Mouse (Mus musculus) thymus, postnatal 14 days (tissue): ENCODE results near the gene Map4k3.
"Not testable (repeated sequence)": the region's sequence is repeated elsewhere in the genome, so short reads cannot be mapped to it uniquely, and the experiment has no call there.

ENCODE experiments used
- DNase-seq: peaks from one replicate; pipeline ENCODE4 v3.0.0; 2021

Map4k3 gene

DNA sequence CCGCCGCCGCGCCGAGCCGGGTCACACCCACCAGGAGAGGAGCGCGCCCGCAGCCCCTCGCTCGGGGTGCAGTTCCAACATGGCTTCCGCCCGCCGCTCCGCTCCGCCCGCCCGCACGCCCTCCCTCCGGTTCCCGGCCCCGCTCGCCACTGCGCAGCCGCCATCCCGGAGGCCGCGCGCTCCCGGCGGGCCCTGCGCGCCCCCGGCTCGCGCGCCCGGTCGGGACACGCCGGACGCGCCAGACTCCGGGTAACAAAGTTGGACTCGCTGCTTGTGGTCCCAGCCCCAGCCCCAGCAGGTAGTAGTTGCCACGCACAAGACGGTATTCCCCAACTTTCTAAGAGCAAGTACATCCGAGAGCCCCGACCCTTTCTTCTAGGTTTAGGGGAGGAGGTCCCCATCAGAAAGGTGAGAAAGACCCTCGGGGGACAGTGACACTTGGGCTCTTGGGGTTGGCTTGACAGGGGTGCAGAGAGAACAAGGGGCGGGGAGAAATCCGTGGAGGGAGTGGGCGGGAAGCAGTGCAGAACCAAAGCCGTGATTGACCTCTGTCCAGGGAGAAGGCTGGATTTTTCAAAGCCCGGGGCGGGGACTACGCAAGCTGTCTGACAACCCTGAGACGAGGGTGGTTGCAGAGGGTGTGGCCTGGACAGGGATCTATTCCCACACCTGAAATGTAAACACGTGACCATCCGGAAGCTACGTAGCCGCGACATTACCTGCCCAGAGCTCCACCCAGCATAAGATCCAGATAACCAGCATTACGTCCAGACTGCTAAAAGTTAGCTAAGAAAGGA lies at the start of gene Map4k3:
Map4k3 (minus strand) TSS at position 424 of the 797 bp plus-strand sequence.
- DNase-seq, result peak; percentile 90

DNA sequence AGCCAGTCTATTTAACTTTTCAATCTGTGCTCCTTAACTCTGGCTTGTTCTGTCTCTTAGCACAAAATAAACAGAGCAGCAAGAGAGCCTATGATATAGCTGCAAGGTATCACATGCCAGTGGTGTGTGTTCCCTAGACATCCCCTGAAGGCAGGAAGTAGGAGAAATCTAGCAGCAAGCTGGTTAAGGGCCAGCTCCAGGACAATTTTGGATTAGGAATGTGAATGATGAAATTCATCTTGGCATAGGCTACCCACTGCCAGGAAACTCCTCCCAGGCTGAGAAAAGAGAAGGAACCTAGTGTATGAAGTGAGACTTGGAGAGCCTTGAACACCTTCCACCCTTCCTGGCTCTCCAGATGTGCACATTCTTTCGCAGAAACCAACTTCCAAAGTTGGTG lies 49.3 kb upstream of the Map4k3 start:
- no peak for DNase-seq

DNA sequence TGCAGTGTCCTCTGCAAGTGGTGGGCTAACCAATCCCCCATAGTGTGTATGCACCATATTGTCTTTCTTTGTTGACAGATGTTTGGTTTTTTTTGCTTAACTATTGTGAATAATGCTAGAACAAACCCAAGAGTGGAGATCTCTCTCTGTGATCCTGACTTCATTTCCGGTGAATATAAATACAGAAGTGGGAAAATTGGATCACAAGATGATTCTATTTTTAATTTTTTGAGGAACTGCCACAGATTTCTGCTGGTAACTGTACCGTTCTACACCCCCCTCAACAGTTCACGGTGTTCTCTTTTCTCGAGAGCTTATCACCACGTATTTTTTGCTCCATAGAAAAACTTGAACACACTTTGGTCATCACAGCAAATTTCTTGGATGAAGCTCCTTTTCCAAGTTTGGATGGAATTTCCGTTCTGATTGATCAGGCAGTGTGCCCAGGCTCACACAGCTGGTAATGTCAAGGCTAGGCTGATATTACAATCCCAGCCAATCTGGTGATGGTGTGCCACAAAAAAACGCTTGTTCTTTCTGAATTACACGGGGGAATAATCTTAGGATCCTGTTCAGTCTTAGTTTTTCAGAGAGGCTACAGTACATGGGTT lies 47.0 kb upstream of the Map4k3 start:
- DNase-seq, result no peak

DNA sequence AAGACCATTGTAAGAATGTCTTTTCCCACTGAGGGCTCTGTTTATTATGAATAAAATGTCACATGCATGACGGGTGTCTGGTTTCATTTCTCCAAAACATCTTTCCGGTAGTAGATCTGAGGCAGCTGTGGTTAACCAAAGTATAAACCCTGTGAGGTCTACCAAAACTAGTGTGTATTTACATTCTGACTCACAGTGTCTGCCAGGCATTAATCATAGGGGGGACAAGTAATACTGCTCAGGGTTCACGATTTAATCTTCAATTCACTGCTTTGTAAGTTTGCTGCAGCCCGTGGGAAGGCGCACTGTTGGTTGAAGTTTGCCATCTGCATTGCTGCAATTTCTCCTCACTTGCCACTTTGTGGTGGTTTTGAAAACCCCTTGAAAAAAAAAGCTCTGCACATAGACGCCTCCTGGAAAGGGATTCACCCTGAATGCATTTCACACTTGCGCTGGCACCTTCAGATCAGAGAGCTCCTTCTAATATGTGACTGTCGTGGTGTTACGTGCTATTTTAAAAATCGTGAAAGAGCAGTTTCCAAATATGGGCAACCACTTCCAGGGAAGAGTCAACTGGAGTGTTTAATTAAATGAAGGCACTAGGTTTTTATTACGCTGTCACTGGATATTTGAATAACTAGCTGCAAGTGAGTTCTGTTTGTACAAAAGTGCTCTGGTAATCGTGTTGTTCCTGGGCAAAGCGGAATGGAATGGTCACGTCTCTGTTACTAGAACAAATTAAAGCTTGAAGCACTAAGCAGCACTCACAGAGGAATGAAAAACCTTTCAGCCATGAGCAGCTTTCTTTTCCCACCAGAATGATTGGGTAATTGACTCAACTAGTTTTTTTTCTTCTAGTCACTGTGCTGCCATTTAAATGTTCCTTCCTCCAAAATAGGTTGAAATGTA lies 44.5 kb upstream of the Map4k3 start:
- DNase-seq, result peak; percentile 36

DNA sequence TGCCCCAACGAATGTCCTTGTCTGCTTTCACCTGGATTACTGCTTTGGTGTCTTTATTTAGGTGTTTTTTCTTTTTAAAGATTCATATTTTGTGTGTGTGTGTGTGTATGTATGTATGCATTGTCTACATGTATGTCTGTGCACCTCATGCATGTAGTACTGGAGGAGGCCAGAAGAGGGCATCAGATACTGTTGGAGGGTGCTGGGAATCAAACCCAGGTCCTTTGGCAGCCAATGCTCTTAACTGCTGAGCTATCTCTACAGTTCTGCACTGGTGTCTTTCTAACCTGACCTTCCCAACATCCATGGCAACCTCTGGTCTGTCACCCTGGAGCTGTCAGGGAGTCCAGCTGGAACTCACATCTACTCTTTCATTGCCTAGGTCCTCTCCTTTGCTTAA lies 41.8 kb upstream of the Map4k3 start:
- no peak for DNase-seq

DNA sequence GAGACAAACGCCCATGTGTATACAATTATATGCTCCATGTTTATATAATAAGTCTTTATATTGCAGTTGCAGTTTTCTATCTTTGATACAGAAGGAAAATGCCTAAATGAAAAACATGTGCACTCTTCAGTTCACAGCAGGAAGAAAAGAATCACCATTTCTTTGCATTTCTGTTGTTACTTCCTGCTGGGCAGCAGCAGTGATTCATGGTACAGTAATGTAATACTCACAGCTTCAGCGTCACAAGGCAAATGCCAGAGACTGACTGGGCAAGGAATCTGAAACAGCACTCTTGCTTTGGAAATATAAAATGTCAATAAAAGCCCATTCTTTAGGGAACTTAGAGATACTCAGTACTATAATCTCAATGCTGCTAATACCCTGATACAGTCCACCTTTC lies 36.9 kb upstream of the Map4k3 start:
- DNase-seq, result no peak

DNA sequence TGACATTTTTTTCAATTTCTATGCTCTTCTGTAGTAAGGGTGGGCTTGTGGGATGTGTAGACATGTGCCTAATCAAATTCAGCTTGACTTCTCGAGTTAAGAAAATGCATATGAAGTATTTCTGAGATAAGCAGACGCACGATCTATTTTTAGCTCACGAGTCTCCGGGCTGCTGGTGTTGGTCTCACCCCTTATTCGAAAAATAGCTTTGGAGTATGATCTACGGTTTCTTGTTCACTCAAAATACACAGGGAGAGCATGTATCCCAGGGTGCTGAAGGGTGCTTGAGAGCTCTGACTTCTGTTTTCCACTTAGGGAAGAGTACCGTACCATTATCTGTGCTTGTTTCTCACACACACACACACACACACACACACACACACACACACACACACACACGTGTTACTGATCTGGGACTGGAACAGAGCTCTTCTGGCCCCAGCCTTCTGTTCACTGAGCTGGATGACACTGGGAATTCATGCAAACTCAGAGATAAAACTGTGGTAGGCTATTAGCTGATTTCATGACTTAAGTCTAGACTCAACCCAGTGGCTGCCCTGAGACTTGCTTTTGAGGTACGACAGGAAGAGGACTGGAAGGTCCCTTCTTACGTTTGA lies 34.9 kb upstream of the Map4k3 start:
- DNase-seq, result no peak

DNA sequence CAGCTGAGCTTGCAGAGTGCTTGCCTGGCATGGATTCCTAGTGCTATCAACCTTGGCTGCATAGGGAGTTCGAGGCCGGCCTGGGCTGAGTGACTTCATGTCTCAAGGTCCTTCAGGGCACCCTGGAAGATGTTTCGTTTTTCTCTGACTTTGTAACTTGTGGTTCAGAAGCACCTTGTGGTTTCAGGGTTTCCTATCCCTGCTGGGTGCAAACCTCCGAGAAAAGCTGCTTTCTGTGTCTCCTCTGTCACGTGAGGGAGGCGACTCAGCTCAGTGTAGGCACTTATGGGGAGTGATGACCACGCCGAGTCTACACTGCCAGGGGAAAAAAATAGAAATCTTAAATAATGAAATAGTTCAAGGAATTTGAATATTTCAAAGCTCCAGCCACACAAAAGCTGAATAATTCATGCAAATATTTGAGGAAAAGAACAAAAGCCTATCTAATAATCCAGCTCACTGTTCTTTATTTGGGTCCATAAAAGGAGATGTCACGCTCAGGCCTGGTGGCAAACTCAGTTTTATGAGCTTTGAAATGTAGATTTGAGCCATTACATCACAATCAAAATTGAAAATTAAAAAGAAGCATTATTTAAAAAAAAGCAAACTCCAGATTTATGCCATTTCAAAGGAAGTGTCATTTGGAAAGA lies 34.2 kb upstream of the Map4k3 start:
- DNase-seq, result peak; percentile 33

DNA sequence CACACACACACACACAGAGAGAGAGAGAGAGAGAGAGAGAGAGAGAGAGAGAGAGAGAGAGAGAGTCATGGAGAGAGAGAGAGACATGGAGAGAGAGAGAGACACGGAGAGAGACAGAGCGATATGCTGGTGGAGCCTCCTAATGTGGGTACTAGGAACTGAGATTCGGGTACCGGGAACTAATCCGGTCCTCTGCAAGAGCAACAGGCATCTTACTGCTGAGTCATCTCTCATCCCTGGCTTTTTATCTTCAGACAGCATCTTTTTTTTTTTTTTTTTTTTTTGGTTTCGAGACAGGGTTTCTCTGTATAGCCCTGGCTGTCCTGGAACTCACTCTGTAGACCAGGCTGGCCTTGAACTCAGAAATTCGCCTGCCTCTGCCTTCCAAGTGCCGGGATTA lies 32.9 kb upstream of the Map4k3 start:
- not testable (repeated sequence) for DNase-seq

DNA sequence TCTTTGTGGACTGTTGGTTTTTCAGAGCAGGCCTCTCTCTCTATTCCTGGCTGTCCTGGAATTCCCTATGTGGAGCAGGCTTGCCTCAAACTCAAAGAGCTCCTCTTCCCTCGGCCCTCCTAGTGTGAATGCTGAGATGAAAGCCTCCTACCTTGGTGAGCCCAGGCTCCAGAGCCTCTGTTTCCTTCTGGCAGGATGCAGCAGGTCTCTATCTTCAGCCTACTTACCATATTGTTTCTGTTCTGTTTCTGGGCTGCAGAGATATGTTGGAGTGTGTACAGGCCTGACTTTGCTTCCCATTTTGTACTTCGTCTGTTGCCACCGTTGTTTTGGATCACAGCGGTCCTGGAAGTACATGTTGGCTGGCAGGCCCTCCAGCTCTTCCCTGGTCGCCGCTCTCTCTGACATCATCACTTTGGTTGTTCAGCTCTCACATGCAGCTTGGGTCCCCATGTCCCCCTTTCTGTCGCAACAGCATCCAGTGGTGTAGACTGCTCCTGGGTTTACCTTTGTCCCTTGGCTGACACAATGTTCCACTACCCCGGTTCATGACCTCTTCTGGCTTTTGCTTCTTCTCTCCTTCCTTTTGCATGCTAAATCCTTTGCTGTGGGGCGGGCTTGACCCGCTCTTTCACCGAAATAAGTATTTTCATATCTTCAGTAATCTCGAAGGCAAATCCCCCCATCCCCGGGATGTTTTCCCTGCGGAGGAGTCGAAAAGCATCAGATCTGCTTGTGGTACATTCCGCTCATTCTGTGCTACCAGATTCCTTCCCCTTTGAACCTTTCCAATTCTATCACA lies 32.3 kb upstream of the Map4k3 start:
- DNase-seq, result no peak

DNA sequence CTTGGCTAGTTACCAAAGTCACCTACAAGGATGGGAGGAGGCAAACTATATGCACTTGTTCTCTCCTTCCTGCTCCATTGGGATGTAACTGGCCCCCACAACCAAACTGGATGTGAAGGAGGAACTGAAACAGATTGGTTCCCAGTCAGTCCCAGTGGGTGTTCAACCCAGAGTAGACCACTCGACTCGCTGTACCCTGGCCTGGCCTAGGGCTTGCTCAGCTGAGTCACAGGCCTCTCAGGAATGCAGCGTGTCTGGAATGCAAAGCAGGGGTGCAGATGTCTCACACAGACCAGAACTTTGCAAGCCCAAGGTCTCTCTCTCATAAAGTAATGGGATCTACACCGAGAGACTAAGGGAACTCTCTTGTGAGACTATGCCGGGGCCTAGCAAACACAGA lies 27.8 kb upstream of the Map4k3 start:
- DNase-seq, result no peak

DNA sequence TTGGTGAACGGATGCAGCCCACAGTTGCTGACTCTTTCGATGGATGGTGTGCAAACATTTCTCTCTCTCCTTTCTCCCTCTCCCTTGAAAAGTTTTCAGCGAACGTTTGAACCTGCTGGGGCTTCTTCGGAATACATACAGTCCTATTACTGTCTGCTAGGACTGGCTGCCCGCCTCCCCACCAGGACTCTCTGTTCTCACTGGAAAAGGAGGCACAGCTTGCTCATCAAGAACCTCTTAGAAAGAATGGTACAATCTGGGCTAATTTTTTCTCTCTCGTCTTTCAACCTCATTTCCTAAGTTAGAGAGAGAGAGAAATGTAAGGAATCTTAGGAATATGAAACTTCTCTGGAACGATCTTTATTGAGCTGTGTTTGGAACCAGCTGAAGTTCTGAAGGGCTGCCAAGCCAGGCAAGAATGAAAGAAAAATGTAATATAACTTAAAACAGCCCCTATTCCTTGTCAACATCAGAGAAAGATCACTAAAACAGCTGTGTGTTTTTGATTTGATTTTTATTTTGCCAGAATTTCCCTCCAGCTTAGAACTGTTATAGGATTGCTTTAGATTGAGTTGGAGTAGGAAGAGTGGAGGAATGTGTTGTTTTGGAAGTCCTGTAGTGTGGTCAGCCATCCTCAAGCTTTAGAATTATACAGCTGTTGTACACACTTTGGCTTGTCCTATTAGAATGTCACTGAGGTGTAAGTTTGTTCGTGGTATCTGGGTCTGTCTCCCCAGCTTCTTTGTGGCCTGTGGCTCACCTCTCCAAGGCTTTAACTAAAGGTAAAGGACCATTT lies 27.0 kb upstream of the Map4k3 start:
- no peak for DNase-seq

DNA sequence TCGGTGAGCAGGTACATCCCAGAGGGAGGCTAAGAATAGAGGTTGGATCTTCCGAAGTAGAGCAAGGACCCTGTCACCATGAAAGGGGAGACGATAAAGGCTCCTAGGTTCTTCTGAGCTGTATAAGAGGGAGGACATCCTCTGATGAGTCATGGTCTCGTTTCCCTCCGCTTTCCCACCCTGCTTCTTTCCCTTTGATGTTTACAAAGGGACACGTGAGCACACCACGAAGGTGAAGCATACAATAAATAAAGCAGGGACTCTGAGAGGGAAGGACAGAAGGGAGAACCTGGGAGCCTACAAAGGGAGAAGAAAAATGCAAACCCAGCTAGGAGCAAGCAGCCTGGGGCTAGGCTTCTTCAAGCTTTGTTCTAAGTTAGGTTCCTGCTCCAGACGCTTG lies 26.3 kb upstream of the Map4k3 start:
- no peak for DNase-seq

DNA sequence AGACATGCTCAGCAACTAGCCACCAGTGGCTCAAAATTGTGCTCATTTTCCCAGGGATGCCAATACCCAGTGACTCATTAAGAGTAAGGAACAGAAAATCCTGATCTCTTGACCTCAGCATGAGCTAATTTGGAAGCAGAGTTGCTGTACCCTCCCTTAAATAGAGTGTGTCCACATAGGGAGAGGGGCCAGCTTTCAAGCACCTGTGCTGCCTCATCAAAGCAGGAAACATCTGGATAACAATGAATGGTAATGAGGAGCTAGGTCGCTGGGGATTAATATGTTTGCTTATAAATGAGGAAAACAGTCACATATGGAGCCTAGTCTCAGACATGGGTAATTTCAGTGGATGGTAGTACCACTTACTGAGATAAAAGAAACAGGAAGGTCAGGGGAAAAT lies 24.2 kb upstream of the Map4k3 start:
- DNase-seq, result no peak

DNA sequence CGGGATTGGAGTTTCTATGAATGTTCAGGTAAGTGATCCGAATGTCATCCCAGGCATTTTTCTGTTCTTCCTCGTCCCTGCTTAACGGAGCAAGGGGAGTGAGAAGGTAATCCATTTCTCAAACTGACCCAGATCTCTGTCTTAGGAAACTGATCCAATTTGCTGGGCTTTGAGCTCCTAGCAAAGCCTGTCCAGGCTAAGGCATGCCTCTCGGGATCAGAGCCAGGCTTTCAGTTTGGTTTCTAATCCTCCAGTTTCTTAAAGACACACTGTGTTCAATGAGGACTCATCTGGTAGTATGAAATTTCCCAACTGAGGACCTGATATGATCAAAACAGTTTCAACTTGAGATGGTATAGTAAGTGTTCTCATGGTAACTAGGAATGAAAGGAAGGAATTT lies 11.1 kb upstream of the Map4k3 start:
- DNase-seq, result no peak

DNA sequence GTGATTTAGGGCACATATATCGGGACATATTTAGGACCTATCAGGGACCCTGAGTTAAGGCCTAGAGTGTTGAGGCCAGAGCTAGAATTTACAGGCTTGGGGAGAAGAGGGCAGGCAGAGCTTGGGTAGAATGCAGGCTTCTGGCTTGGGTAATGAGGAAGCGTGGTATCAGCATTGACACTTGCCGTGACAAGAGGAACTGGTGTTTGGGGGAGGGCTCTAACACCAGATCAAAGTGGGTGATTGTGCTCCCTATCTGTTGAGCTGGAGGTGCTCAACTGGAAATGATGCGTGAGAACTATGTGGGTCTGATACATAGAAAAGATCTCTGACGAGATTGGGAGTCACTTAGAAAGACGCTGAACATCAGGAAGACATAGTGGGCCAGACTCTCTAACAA lies 6.4 kb upstream of the Map4k3 start:
- no peak for DNase-seq

DNA sequence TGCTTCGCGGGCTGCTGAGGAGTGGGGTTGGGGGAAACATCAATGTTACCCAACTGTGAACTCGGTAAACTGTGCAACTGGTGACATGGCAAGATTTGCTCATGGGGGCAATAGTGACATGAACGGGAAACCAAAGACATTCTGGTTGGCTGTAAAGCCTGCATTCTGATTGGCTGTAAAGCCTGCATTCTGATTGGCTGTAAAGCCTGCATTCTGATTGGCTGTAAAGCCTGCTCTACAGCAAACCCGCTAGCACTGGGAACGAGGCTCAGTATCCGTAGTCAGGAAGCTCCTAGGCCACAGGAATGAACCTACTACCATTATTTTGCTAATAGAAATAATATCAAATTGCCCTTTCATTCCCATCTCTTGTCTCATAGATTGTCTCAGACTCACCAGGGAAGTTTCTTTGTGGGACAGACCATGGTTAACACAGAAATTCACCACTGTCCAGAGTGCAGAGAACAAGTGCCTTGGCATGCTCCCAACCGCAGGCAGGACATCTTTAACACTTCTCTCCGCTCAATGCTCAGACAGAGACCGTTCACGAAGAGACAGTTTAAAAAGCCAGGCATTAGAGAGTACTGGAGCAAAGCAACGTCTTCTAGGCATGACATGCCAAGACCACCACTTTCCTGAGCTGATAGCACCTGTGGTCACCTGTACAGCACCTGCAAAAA lies 5.0 kb upstream of the Map4k3 start:
- DNase-seq, result no peak

DNA sequence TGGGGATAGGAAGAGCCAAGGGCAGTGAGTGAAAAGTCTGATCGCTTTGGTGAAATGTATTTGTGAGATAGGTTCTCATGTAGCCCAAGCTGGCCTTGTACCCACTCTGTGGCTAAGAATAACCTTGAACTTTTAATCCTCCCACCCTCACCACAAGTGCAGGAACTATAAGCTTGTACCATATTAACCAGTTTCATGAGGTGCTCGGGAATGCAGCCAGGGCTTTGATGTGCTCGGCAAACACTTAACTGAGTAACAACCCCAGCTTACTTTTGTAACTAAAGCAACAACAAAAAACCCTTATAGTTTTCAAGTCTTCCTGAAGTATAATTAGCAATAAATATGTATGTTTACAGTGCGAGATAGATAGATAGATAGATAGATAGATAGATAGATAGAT lies 4.0 kb upstream of the Map4k3 start:
- no peak for DNase-seq

DNA sequence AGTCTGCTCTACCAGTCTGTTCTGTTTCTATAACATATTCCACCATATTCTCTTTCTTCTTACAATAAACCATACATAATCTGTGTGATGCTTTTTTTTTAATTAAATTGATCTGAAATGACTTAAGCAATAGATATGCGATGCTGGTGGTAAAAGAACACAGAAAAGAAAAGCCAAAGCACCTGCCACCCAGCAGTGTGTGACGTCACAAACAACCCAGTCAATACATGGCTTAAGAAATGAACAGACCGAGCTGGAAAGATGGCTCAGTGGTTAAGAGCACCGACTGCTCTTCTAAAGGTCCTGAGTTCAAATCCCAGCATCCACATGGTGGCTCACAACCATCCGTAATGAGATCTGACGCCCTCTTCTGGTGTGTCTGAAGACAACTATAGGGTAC lies 2.0 kb upstream of the Map4k3 start:
- DNase-seq, result not testable (repeated sequence)

DNA sequence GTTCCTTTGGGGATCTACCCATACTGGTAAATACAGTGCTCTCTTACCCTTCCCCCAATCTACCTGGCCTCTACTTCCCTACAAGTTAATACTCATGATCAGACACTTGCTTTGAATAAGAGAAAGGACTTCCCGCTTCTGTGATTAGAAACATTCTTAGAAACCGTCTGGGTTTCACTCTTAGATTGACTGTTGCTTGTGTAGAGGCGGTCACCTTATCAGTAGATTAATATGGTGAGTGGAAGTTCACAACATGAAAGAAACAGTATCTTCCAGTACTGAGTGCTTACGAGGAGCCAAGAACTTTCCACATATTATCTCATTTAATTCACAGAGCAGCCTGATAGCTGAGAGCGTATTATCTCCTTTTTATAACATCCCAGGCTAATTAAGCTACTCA lies 1.5 kb upstream of the Map4k3 start:
- no peak for DNase-seq
